Mouse (Mus musculus) heart, embryonic 14.5 days (tissue): Measurements from ENCODE around the gene Sept9. TPM values are rescaled to one million over a fixed set of nuclear protein-coding genes. Genes with fewer than 3 reads are reported as not detected.

Source experiments
- ATAC-seq: fragments of 200-750 bp; cut with Nextera tagmentation; 2 replicates; pipeline ENCODE4 v1.8.0; 2017; ENCODE audit warnings: low read depth, moderate TSS enrichment; ENCODE audit not compliant: insufficient number of reproducible peaks, insufficient read depth, low FRiP score
- H3K27ac ChIP-seq, 2 experiments: fragments of 200-500 bp in 1 of 2; fragments of 300-500 bp in 1 of 2; sonication (generic) in 1 of 2; replicated peaks in 1 of 2; 2 replicates each; pipeline ENCODE4 v1.5.1; 2012 to 2014; ENCODE audit warnings: low read depth in 2 of 2, low read length in 2 of 2, control low read depth in 1 of 2, mild to moderate bottlenecking in 1 of 2, mixed read lengths in 1 of 2; ENCODE audit not compliant: control insufficient read depth in 1 of 2, insufficient read depth in 1 of 2
- H3K27me3 ChIP-seq: fragments of 300-500 bp; sonication (generic); 2 replicates; pipeline ENCODE4 v1.6.1; 2014; ENCODE audit warnings: mild to moderate bottlenecking, low read length, control low read depth; ENCODE audit not compliant: control insufficient read depth, insufficient read depth
- H3K36me3 ChIP-seq: fragments of 300-500 bp; sonication (generic); 2 replicates; pipeline ENCODE4 v1.6.1; 2014; ENCODE audit warnings: mild to moderate bottlenecking, control low read depth, low read length, mixed read lengths; ENCODE audit not compliant: control insufficient read depth, insufficient read depth
- H3K4me1 ChIP-seq, 2 experiments: fragments of 200-500 bp in 1 of 2; fragments of 300-500 bp in 1 of 2; sonication (generic) in 1 of 2; 2 replicates each; pipeline ENCODE4 v1.6.1; 2012 to 2014; ENCODE audit warnings: low read length in 2 of 2, control low read depth in 1 of 2, mixed read lengths in 1 of 2; ENCODE audit not compliant: control insufficient read depth in 2 of 2, insufficient read depth in 2 of 2
- H3K4me2 ChIP-seq: fragments of 300-500 bp; sonication (generic); 2 replicates; pipeline ENCODE4 v1.6.1; 2014; ENCODE audit warnings: mild to moderate bottlenecking, low read length
- H3K4me3 ChIP-seq, 2 experiments: fragments of 200-500 bp in 1 of 2; fragments of 300-500 bp in 1 of 2; sonication (generic) in 1 of 2; 2 replicates each; pipeline ENCODE4 v1.5.1; 2012 to 2014; ENCODE audit warnings: low read length in 2 of 2, mild to moderate bottlenecking in 2 of 2, control low read depth in 1 of 2, low read depth in 1 of 2, moderate library complexity in 1 of 2; ENCODE audit not compliant: control insufficient read depth in 1 of 2, insufficient read depth in 1 of 2
- H3K9ac ChIP-seq: fragments of 300-500 bp; sonication (generic); 2 replicates; pipeline ENCODE4 v1.6.1; 2014; ENCODE audit warnings: mild to moderate bottlenecking, low read length
- H3K9me3 ChIP-seq: fragments of 300-500 bp; sonication (generic); 2 replicates; pipeline ENCODE4 v1.6.1; 2016; ENCODE audit warnings: low read length, control low read depth; ENCODE audit not compliant: control insufficient read depth
- WGBS: fragments of 180-500 bp; shearing (Covaris S2); extraction: QIAGEN DNeasy Blood & Tissue Kit; methylation state at CpG from one replicate; pipeline ENCODE4 v1.1.7; 2014; 5-methylcytosine and 5-hydroxymethylcytosine counted together
- polyA plus RNA-seq: library from polyadenylated mRNA; unstranded; fragments of >200 nt; fragmentation: Nextera tagmentation; extraction: Ambion mirVana; gene quantifications from 2 replicates; pipeline ENCODE4 v1.2.1, GENCODE M21; 2014

Sept9 gene
- polyA plus RNA-seq, 1 experiment from 2014 or later, result 51.8 TPM

DNA sequence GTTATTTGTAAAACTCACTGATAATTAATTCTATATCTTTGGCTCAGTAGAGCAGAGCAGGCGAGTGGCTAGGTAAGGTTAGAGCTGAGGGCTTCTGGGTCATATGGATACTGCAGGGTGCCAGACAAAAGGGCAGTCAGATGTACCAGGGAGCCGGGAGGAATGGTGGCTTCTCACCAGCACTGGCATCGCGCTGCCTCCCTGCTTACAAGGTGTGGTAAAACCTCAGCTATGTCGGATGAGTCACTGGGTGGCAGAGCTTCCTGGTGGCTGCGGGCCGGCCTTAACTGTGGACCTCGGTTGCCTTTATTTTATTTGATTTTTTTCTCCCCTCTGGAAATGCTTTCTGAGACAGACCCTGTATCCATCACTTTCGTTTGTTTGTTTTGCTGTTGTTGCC lies 6.0 kb downstream of the Sept9 start:
- Histone ChIP-seq H3K9me3 (no peaks in the 10 kb centered on the region), H3K4me3 (no peak overlapping the region), H3K27me3 (peaks cover 26% of the 10 kb centered on the region), H3K36me3 (no peaks in the 10 kb centered on the region), H3K4me1 (peaks cover 7 to 10% of the 10 kb centered on the region in 2 experiments; a peak in 2 of 4 replicates), H3K27ac (no peak overlapping the region), H3K9ac (no peak overlapping the region), H3K4me2 (no peak overlapping the region)
- no peak for ATAC-seq
- 83% methylated on average over 9 of the region's 9 CpGs for WGBS

DNA sequence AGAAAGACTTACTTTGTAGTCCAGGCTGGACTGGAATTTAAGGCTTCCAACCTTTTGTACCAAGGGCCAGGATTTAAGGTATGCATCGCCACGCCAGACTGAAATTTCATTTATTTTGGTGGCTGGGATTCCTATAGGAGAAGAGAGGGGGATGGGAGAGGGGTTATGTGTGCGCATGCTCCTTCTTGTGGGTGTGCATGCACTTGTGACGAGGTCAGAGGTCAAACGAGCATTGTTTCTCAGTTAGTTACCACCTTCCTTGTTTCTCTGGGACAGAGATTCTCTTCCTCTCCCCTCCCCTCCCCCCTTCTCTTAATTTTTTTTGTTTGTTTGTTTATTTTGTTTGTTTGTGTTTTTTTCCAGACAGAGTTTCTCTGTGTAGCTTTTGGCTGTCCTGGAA lies 8.0 kb downstream of the Sept9 start:
- WGBS, result 65% methylated on average over 5 of the region's 5 CpGs
- Histone ChIP-seq H3K4me3 (no peak overlapping the region), H3K36me3 (no peaks in the 10 kb centered on the region), H3K27ac (no peak overlapping the region), H3K4me1 (peaks cover 4% of the 10 kb centered on the region in 2 experiments; a peak in 1 of 4 replicates), H3K4me2 (no peak overlapping the region), H3K27me3 (peaks cover 11% of the 10 kb centered on the region), H3K9ac (no peak overlapping the region), H3K9me3 (no peaks in the 10 kb centered on the region)
- ATAC-seq, result no peak

DNA sequence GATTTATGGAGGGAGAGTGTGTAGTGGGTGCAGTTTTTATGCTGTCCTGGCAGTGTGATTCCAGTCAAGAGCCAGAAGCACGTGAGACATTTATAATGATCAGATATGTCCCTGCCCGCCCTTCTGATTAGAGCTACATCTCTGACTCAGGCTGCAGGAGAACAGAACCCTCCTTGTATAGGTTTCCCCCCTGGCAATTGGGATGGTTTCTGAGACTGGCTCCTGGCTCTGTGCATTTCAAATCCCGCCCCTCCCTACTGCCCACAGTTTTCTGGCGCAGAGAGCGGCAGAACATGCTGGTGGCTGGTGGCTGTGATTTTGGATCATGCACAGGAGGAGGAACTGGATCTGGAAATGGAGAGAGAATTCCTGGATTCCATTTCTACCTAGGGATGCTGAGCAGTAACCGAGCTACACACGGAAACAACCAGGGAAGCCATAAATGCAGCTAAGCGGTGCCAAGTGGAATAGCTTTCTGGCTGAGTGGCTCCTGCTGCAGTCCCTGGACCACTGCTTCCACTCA lies 8.8 kb downstream of the Sept9 start:
- Histone ChIP-seq H3K36me3 (no peaks in the 10 kb centered on the region), H3K4me2 (no peak overlapping the region), H3K4me1 (peaks cover 4% of the 10 kb centered on the region in 2 experiments; a peak in 1 of 4 replicates), H3K27ac (no peak overlapping the region), H3K27me3 (peaks cover 6% of the 10 kb centered on the region), H3K9me3 (no peaks in the 10 kb centered on the region), H3K4me3 (no peak overlapping the region), H3K9ac (no peak overlapping the region)
- no peak for ATAC-seq
- WGBS, result 84% methylated on average over 8 of the region's 8 CpGs

DNA sequence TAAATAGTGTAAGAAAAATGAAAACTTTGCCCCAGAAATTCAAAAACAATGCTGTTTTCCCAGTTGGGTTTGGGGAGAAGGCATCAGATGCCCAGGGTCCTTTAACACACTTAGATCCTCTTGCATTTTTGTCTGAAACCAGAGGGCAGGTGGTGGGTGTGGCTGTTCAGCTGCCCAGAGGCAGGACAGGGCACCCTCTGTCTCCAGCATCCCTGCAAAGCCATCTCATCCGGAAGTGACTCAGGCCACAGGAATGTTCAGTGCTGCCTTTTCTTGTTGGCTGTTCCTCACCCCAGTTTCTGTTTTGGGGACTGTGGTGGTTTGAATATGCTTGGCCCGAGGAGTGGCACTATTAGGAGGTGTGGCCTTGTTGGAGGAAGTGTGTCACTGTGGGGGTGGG lies 17.3 kb downstream of the Sept9 start:
- no peak overlapping the region for H3K27ac ChIP-seq
- no peaks in the 10 kb centered on the region for H3K9me3 ChIP-seq
- H3K4me2 ChIP-seq, result no peak overlapping the region
- H3K4me3 ChIP-seq, result no peak overlapping the region
- H3K4me1 ChIP-seq, result no peaks in the 10 kb centered on the region
- no peak for ATAC-seq
- no peak overlapping the region for H3K9ac ChIP-seq
- H3K27me3 ChIP-seq, result no peaks in the 10 kb centered on the region
- 48% methylated on average over 2 of the region's 2 CpGs for WGBS
- H3K36me3 ChIP-seq, result no peaks in the 10 kb centered on the region

DNA sequence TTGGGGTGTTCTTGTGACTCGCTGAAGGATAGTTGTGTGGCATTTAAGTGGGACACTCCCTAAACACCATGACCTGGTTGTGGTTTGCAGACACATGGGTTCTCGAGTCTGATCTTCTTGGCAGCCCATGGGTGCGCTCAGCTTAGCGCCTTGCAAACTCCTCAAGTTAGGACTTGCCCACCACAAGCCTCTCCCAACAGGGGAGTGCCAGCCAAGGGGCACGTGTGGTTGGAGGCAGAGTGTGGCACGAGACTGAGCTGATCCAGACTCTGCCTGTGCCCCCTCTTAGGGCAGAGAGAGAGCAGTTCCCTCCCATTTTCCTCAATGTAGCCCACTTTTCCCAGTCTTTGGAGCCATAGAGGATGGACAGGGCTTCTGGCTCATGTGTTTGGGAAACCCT lies 18.6 kb downstream of the Sept9 start:
- 89% methylated on average over 6 of the region's 6 CpGs for WGBS
- Histone ChIP-seq H3K4me2 (no peak overlapping the region), H3K4me1 (no peaks in the 10 kb centered on the region), H3K36me3 (no peaks in the 10 kb centered on the region), H3K9ac (no peak overlapping the region), H3K27me3 (no peaks in the 10 kb centered on the region), H3K4me3 (no peak overlapping the region), H3K27ac (no peak overlapping the region), H3K9me3 (no peaks in the 10 kb centered on the region)
- ATAC-seq, result no peak

DNA sequence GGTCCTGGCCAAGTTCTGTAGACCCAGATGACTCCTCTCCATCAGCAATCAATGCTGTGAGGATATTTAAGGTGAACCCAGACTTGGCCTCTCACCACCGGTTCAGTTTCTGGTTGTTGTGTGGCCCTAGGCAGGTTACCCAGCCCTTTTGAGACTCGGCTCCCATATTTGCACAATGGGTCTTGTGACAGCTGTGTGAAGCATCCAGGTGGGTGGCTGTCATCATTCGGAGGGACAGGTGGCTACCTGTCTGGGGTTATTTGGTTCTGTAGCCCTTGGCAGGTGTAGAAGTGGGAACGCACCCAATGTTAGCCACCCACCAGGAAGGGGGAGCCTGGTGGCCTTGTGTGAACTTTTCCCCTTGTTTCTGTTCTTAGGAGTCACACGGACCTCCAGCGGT lies 19.0 kb downstream of the Sept9 start:
- Histone ChIP-seq H3K27ac (no peak overlapping the region), H3K27me3 (no peaks in the 10 kb centered on the region), H3K9ac (no peak overlapping the region), H3K4me2 (no peak overlapping the region), H3K9me3 (no peaks in the 10 kb centered on the region), H3K36me3 (no peaks in the 10 kb centered on the region), H3K4me1 (peaks cover 1% of the 10 kb centered on the region in 2 experiments; a peak in 2 of 4 replicates), H3K4me3 (no peak overlapping the region)
- 89% methylated on average over 6 of the region's 6 CpGs for WGBS
- no peak for ATAC-seq

DNA sequence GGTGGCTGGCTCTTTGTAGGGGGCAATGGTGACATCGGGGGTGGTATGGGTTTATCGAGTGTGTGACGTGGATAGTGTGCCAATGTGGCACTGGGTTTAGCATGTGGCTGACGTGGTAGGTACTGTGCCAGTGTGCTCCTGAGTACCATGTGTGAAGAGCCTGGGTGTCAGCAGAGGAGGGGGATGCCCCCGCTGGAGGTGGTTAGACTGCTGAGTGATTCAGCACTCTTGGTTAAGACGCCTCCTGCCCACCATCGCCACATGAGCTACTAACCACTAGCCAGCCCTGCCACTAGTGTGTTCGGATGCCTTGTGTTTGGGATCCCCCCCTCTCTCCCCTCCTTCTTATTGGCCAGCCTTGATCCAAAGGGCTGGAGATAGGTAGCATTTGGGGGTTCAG lies 21.3 kb downstream of the Sept9 start:
- WGBS, result 93% methylated on average over 8 of the region's 8 CpGs
- Histone ChIP-seq H3K9me3 (no peaks in the 10 kb centered on the region), H3K27me3 (no peaks in the 10 kb centered on the region), H3K4me2 (no peak overlapping the region), H3K9ac (no peak overlapping the region), H3K4me1 (peaks cover 6 to 7% of the 10 kb centered on the region in 2 experiments; a peak in 2 of 4 replicates), H3K27ac (no peak overlapping the region), H3K36me3 (no peaks in the 10 kb centered on the region), H3K4me3 (no peak overlapping the region)
- no peak for ATAC-seq

DNA sequence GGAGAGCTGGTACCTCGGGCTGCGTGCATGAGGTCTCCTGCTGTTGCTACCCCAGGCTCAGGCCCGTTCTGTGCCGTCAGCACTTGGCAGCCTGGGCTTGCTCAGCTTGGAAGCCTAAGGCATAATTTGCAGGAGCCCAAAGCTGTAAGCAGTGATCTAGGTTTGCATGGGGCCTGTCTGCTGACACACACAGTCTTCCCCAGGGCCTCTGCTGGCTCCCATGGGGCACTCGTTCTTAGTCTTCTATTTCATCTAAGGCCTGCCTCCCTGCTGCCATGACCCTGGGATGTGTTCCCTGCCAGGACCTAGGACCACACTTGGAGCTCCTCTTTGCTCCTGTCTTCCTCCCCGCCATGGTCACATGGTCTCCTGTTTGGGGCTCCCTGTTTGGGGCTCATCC lies 21.7 kb downstream of the Sept9 start:
- Histone ChIP-seq H3K27ac (no peak overlapping the region), H3K4me3 (no peak overlapping the region), H3K9me3 (no peaks in the 10 kb centered on the region), H3K27me3 (no peaks in the 10 kb centered on the region), H3K36me3 (no peaks in the 10 kb centered on the region), H3K9ac (no peak overlapping the region), H3K4me1 (peaks cover 6 to 7% of the 10 kb centered on the region in 2 experiments; a peak in 2 of 4 replicates), H3K4me2 (no peak overlapping the region)
- WGBS, result 73% methylated on average over 6 of the region's 6 CpGs
- no peak for ATAC-seq
